8 mouse cellular contexts compared by ENCODE assay signal in genomic region chr6:35177650-35178272, GRCm38 (mm10). TPM values are rescaled to one million over a fixed set of nuclear protein-coding genes. Genes with fewer than 3 reads are reported as not detected.
DNase-seq lines count a peak whose midpoint lies in the region; ATAC-seq and TF ChIP-seq lines count a peak whose summit lies in the region.

No protein-coding gene starts in this region.

- peak; percentile 73 for ATAC-seq in embryonic facial prominence, embryonic 14.5 days (ENCODE audit: low read depth)
- ATAC-seq in liver, postnatal 0 days = peak; percentile 70
- peak; percentile 72 for ATAC-seq in neural tube, embryonic 11.5 days (ENCODE audit: insufficient read depth, low FRiP score, low TSS enrichment)

- peak overlapping the region; percentile 87 for H3K4me3 ChIP-seq in embryonic facial prominence, embryonic 14.5 days (ENCODE audit: low read depth, low read length)
- peak overlapping the region; percentile 94 for H3K4me3 ChIP-seq in hindbrain, embryonic 10.5 days
- peak overlapping the region; percentile 77 for H3K4me3 ChIP-seq in liver, postnatal 0 days (ENCODE audit: low read depth, low read length)
- peak overlapping the region; percentile 85 for H3K4me3 ChIP-seq in neural tube, embryonic 11.5 days (ENCODE audit: low read depth, low read length)

- 0% methylated on average over 22 of the region's 69 CpGs for WGBS in embryonic facial prominence, embryonic 14.5 days
- under 1% methylated on average over 69 of the region's 69 CpGs for WGBS in hindbrain, embryonic 10.5 days
- under 1% methylated on average over 60 of the region's 69 CpGs for WGBS in liver, postnatal 0 days (ENCODE audit: insufficient replicate concordance)
- under 1% methylated on average over 69 of the region's 69 CpGs for WGBS in neural tube, embryonic 11.5 days

- TF ChIP-seq CTCF in liver, postnatal 0 days (IDR thresholded peaks at IDR 0.05; ENCODE audit: low read depth) = no peak

- no peak for TF ChIP-seq EP300 in liver, postnatal 0 days (IDR thresholded peaks at IDR 0.05; ENCODE audit: low read depth)

- no peaks in the 10 kb centered on the region for H3K27me3 ChIP-seq in embryonic facial prominence, embryonic 14.5 days (replicated peaks; ENCODE audit: control insufficient read depth, insufficient read depth, low read length)
- H3K27me3 ChIP-seq in hindbrain, embryonic 10.5 days (ENCODE audit: insufficient read depth, poor library complexity, severe bottlenecking) = no peaks in the 10 kb centered on the region
- H3K27me3 ChIP-seq in liver, postnatal 0 days (ENCODE audit: insufficient read depth, low read length) = no peaks in the 10 kb centered on the region
- no peaks in the 10 kb centered on the region for H3K27me3 ChIP-seq in neural tube, embryonic 11.5 days (ENCODE audit: control insufficient read depth, insufficient read depth, low read length)

- DNase-seq in left cerebral cortex, adult 11 months (ENCODE audit: low spot score) = peak; percentile 4
- no peak for DNase-seq in left cerebral cortex, postnatal 36 days (ENCODE audit: low spot score in 2 of 2)
- DNase-seq in adrenal gland, postnatal 14 days = peak; percentile 75
- peak; percentile 45 for DNase-seq in embryonic facial prominence, embryonic 14.5 days (ENCODE audit: low spot score)
- no peak for DNase-seq in hindbrain, embryonic 10.5 days (ENCODE audit: low spot score)
- peak; percentile 68 for DNase-seq in liver, postnatal 0 days
- DNase-seq in neural tube, embryonic 11.5 days (ENCODE audit: low spot score) = peak; percentile 69
- DNase-seq in layer of hippocampus, adult 9-11 months = no peak

- no peaks in the 10 kb centered on the region for H3K4me1 ChIP-seq in embryonic facial prominence, embryonic 14.5 days (ENCODE audit: control insufficient read depth, insufficient read depth, low read length)
- H3K4me1 ChIP-seq in hindbrain, embryonic 10.5 days (replicated peaks) = peaks cover 12% of the 10 kb centered on the region
- H3K4me1 ChIP-seq in liver, postnatal 0 days (ENCODE audit: insufficient read depth) = peaks cover 10% of the 10 kb centered on the region; the same call in 1 of the 2 replicates
- H3K4me1 ChIP-seq in neural tube, embryonic 11.5 days (ENCODE audit: control insufficient read depth, insufficient read depth, low read length) = 0 out of 2 replicates have a peak, but pooled peaks cover 4% of the 10 kb centered on the region

- peak overlapping the region; percentile 97 for H3K27ac ChIP-seq in embryonic facial prominence, embryonic 14.5 days (replicated peaks; ENCODE audit: low read depth, low read length)
- peak overlapping the region; percentile 99 for H3K27ac ChIP-seq in hindbrain, embryonic 10.5 days
- H3K27ac ChIP-seq in liver, postnatal 0 days (ENCODE audit: low read depth) = peak overlapping the region; percentile 97
- peak overlapping the region; percentile 95 for H3K27ac ChIP-seq in neural tube, embryonic 11.5 days (ENCODE audit: low read depth, low read length)

- no peaks in the 10 kb centered on the region for H3K9me3 ChIP-seq in embryonic facial prominence, embryonic 14.5 days (ENCODE audit: control insufficient read depth, low read length)
- no peaks in the 10 kb centered on the region for H3K9me3 ChIP-seq in hindbrain, embryonic 10.5 days
- H3K9me3 ChIP-seq in liver, postnatal 0 days (ENCODE audit: low read length) = no peaks in the 10 kb centered on the region
- no peaks in the 10 kb centered on the region for H3K9me3 ChIP-seq in neural tube, embryonic 11.5 days (ENCODE audit: control insufficient read depth, low read length)

- H3K4me2 ChIP-seq in embryonic facial prominence, embryonic 14.5 days (ENCODE audit: low read depth, low read length) = peak overlapping the region; percentile 84
- H3K4me2 ChIP-seq in liver, postnatal 0 days (ENCODE audit: low read depth, low read length) = peak overlapping the region; percentile 94
- H3K4me2 ChIP-seq in neural tube, embryonic 11.5 days (ENCODE audit: low read depth) = peak overlapping the region; percentile 83

- H3K9ac ChIP-seq in embryonic facial prominence, embryonic 14.5 days (ENCODE audit: low read depth, low read length) = peak overlapping the region; percentile 93
- peak overlapping the region; percentile 92 for H3K9ac ChIP-seq in liver, postnatal 0 days (replicated peaks)
- peak overlapping the region; percentile 95 for H3K9ac ChIP-seq in neural tube, embryonic 11.5 days (ENCODE audit: low read length)

- intact Hi-C loops in left cerebral cortex, postnatal 36 days (cut with DNase I) = loop anchor here (2.0 to 5.0 kb wide), 2 partner anchors 45 to 180 kb away; partner anchors contain the start of gene Cnot4

- no peaks in the 10 kb centered on the region for H3K36me3 ChIP-seq in embryonic facial prominence, embryonic 14.5 days (ENCODE audit: control insufficient read depth, insufficient read depth, low read length)
- H3K36me3 ChIP-seq in hindbrain, embryonic 10.5 days = 0 out of 2 replicates have a peak, but pooled peaks cover 5% of the 10 kb centered on the region
- H3K36me3 ChIP-seq in liver, postnatal 0 days (replicated peaks; ENCODE audit: insufficient read depth, low read length) = no peaks in the 10 kb centered on the region
- H3K36me3 ChIP-seq in neural tube, embryonic 11.5 days (ENCODE audit: control insufficient read depth, insufficient read depth, low read length) = no peaks in the 10 kb centered on the region

RNA-seq across cellular contexts. Expression of gene Nup205, which starts 0.5 kb away (rescaled TPM):
- total RNA-seq in left cerebral cortex, postnatal 36 days (2021) = 10 to 100 TPM; 18.8 to 26.7 TPM
- total RNA-seq in adrenal gland, postnatal 14 days (2021) = 37.3 and 39.5 TPM in 2 replicates
- 38.0 and 39.4 TPM in 2 replicates for polyA plus RNA-seq in embryonic facial prominence, embryonic 14.5 days (2014; fragmentation: Nextera tagmentation; extraction: Ambion mirVana)
- polyA plus RNA-seq in hindbrain, embryonic 10.5 days (2016; fragmentation: Nextera tagmentation; extraction: Ambion mirVana) = 41.3 and 51.2 TPM in 2 replicates
- polyA plus RNA-seq in liver, postnatal 0 days (2015; fragmentation: Nextera tagmentation; extraction: Ambion mirVana) = 5.8 and 6.3 TPM in 2 replicates
- 55.7 and 56.1 TPM in 2 replicates for polyA plus RNA-seq in neural tube, embryonic 11.5 days (2014; fragmentation: Nextera tagmentation; extraction: Ambion mirVana)

RNA-seq across cellular contexts. Expression of gene Cnot4, which starts 44.2 kb away (rescaled TPM):
- total RNA-seq in left cerebral cortex, postnatal 36 days (2021) = 10 to 100 TPM; 36.2 to 43.0 TPM
- total RNA-seq in adrenal gland, postnatal 14 days (2021) = 24.2 and 24.7 TPM in 2 replicates
- 29.8 and 30.2 TPM in 2 replicates for polyA plus RNA-seq in embryonic facial prominence, embryonic 14.5 days (2014; fragmentation: Nextera tagmentation; extraction: Ambion mirVana)
- polyA plus RNA-seq in hindbrain, embryonic 10.5 days (2016; fragmentation: Nextera tagmentation; extraction: Ambion mirVana) = 25.6 and 25.9 TPM in 2 replicates
- polyA plus RNA-seq in liver, postnatal 0 days (2015; fragmentation: Nextera tagmentation; extraction: Ambion mirVana) = 10.1 and 10.7 TPM in 2 replicates
- polyA plus RNA-seq in neural tube, embryonic 11.5 days (2014; fragmentation: Nextera tagmentation; extraction: Ambion mirVana) = 36.3 and 38.8 TPM in 2 replicates

Comparison
In these comparisons a context has a peak if more than half of its experiments do, and no peak if none do; other contexts are left out.
1. DNase-seq: peak in left cerebral cortex, adult 11 months (single experiment), adrenal gland, postnatal 14 days (single experiment), embryonic facial prominence, embryonic 14.5 days (single experiment), liver, postnatal 0 days (single experiment) and neural tube, embryonic 11.5 days (single experiment); none in left cerebral cortex, postnatal 36 days (0 of 2), hindbrain, embryonic 10.5 days (single experiment) and layer of hippocampus, adult 9-11 months (single experiment).
2. Peak in every context shown above with its lines, with median percentiles within 50 percentile points of each other: ATAC-seq, H3K27ac ChIP-seq, H3K4me2 ChIP-seq, H3K4me3 ChIP-seq and H3K9ac ChIP-seq.